Mouse (Mus musculus) adrenal gland, postnatal 25 days (tissue): ENCODE results near the gene Senp5. TPM values are rescaled to one million over a fixed set of nuclear protein-coding genes. Genes with fewer than 3 reads are reported as not detected.

Experiments used
- DNase-seq: peaks from one replicate; pipeline ENCODE4 v3.0.0; 2021; ENCODE audit warnings: mixed read lengths
- microRNA-seq, 2 experiments: library from miRNA; unstranded; fragments of <30 nt; microRNA quantifications; one replicate each; pipeline ENCODE4 v1.2.0; 2021
- total RNA-seq: library from RNA; stranded (reverse); gene quantifications from 2 replicates; pipeline ENCODE4 v1.2.3, GENCODE M21; 2021

Gene Senp5
- total RNA-seq, 1 experiment from 2014 or later, result 24.0 TPM

DNA sequence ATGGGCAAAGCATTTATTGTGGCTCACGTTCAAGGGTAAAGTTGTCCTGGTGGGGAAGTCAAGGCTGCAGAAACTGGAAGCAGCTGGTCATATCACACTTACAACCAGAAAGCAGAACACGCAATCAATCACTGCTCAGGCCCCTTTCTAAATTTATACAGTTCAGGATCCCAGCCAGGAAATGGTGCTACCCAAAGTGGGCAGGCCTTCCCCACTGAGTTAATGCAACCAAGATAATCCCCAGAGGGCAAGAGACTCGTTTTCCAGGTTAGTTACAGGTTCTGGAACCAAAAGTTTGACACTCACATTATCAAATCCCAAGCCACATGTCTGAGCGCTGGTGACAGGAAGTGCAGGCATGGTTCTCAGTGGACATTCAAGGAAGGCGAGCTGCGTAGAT is 64.2 kb downstream of the Senp5 start:
- no peak for DNase-seq

DNA sequence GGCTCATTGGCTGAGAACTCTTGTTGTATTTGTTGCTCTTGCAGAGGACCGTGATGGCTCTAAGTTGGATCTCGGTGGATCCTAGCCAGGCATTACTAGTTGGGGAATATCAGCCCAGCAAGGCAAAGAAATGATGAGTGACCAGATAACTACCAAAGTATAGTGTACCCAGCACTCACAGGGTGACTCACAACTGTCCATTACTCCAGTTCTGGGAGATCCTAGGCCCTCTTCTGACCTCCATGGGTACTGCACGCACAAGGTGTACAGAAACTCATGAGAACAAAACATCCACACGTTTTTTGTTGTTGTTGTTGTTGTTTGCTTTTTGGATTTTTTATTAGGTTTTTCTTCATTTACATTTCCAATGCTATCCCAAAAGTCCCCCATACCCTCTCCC is 66.5 kb downstream of the Senp5 start:
- DNase-seq, result no peak

DNA sequence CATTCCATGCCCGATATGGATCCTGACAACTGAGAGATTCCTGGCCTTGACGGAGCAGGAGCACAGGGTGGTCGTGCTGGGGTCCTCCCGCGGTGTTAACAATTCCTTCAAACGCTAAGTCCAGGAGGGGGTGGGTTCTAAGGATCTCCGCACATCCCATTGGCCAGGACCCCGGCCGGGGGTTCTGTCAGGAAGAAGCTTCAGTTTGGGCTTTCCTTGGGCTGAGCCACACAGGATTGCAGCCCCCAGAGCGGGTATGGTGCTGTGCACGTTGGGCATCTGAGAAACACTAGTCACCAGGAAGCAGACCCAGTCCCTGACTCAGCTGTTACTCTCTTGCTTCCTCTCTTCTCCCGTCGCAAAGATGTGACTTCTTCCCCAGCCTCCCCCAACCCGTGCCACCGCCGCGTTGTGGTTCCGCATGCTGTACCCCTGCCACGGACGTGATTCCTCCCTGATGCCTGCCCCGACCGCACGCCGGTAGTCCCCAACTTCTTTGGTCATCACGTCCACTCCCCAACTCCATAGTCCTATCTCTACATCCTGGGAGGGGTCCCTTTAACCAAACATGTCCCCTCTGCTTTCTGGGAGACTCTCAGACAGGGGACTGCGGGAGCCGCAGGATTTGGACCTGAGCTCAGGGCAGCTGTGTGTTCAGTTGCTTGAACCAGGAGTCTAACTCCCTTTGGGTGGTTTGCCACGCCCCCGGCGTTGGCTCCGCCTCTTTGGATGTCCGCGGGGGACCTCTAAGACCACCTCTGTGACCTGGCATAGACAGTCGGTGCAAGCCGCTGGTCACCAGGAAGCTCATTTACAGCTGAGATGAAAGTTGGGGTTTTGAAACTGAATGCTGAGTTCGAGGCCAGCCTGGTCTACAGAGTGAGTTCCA is 67.8 kb downstream of the Senp5 start:
- DNase-seq, result no peak

DNA sequence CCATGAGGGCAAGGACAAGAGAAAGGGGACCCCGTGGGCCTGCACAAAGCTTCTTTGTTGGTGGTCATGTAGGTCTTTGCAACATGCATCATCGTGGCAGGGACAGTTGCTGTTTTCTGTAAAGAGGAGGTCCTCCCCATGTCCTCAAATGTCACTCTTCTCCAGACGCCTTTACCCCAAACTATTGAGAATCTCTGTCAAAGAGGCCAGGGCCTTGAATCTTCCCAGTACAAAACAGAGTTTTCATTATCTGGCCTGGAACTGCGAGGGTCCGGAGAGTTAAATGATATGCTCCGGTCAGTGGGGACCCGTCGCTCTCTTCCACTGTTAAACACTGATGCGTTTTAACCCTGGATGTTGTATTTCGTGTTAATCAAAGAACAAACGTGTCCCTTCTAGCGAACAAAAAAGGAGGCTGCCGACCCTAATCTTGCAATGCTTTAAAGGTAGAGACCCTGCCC is 68.5 kb downstream of the Senp5 start:
- no peak for DNase-seq

DNA sequence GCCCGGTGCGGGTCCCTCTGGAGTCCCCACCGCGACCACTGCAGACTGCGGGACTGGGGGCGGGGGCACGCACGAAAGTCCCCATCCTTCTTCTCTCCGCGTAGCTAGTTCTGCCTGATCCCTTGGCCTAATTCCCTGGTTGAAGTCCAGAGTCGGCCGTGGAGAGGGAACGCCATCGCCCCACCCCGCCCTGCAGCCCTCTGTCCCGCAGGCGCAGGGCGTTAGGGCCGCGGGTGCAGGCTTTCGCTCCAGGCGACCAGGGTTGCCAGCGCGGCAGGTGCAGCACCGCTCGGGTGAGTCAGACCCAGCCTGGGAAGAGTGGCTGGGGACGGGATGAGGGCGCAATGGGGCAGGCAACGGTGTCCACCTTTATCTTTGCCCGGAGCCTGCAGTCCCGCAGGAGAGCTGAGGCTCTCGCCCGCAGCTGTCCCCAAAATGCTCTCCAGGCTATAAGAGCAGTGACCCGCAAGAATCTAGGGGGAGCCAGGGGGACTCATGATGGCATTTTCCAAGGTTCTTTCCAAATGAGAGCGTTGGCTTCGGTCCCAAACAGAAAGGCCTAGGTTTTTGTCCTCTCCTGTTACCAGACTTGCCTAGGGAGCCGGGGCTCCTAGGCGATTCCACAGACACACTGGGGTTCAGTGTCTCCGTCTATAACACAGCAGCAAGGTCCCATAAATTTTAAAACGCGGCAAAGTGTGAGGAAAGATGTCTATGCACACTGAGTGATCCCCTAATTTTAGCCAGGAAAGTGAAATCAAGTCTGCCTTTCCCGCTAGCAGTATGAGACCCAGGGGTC is 69.1 kb downstream of the Senp5 start, which contains the start of gene Pigz:
TSS of gene Pigz (plus strand) at position 101 of the 799 bp plus-strand sequence.
- peak; percentile 58 for DNase-seq

DNA sequence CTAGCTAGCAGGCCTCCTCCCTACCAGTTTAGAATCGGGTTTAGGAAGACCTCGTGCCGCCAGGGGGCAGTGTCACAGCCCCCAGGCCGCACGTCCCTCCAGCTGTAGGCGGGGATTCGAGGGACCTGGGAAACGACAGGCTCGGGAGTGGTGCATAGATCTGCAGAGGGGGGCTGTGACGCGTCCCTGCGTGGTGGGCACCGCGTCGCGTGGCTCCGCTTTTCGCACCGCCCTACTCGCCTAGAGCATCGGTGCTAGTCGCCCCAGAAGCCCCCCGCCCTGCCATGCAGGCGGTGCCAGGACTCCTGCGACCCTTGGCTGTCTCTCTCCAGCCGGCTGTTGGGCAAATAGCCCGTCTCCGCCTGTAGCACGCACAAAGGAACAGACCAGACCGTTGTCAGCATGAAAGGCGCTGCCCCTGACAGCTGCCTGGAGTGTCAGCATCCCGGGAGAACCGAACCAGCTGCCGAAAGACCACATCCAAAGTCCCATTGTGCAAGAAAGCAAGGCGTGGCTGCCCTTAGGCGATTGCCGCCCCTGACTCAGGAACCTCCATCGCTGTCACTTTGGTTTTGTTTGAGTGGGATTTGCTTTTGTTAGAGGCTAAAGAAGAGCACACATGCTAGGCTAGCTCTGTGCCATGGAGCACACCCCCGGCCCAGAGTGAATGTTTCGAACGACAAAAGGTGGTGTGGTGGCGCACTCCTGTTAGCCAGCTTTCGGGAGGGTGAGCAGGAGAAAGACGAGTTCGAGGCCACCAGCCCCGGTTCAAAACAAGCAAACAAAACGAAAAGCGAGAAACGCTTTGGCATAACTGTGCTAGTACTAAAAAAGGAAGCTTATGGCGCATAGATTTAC is 70.0 kb downstream of the Senp5 start:
- peak; percentile 81 for DNase-seq

DNA sequence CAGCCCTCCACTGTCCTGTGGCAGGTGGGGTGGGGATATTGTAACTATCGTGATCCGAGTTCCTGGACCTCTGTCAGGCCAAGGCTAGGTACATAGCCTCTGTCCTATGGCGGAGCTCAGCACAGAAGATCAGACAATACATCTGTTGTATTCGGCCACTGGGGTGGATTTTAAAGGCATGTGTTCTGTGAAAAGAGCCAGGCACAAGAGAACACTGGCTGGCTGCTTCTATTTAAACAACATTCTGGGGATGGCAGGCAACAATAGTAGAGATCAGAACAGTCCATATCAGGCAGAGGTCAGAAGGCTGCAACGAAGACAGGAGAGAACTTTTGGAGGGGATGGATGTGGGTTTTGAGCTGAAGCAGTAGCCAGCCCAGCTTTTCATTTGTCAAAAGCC is 70.8 kb downstream of the Senp5 start:
- no peak for DNase-seq

DNA sequence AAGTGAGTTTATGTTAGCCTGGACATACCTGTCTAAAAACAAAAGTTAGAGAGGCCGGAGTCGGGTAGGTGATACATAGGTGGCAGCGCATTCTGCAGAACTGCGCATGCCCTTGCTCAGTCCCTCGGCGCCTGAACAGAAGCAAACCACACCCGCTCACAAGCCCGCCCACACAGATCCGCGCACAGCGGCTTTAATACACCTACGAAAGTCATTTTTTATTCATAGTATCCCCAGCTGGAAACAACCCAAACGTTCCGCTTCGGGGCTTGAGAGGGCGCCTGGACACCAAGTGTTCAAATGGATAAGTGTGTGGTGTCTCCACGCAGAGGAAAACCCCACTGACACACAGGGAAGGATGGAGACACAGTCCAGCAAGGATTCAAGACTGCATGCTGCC is 71.8 kb downstream of the Senp5 start:
- no peak for DNase-seq

DNA sequence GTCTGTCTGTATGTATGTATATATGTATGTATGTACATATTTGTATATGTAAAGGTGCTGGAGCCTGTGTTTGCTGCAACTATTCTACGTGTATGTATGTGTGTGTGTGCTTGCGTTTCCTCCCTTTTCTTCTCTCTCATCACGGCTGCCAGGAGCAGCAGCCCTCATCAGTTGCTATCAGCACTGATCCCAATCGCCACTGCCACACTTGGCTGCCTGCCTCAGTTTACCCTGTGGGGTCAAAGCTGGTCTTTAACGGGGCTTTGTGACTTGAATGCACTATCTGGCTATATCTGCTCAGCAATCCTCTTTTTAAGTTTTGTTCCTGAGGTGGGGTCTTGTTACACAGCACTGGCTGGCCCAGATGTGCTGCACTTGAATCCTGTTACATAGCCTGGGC is 75.7 kb downstream of the Senp5 start:
- DNase-seq, result no peak

DNA sequence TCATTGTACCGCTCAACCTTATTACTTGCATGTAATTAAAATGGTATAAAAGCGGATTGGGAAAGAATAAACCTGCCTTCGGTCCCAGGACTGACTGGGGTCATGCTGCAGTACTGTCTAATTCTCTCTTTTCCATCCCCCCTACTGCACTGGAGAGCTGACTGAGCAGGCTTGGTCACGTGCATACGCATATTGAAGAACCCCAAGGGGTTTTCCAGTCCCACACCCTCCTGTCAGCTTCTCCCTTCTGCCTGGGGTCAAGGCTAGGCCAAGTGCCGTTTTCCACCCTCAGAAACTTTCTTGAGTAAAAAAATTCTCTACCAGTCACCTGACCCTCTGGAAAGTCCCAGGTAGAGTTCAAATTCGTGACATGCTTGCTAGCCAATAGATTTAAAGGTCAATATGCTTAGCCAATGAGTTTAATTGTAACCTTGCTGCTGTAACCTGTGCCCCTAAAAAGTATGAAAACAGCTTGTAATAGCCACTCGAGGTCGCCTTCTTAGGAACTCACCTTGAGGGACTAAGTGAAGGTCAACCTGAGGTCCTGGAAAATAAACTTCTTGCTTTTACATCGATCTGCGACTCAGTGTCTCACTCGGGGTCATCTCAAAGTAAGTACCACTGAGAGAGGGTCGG is 76.4 kb downstream of the Senp5 start:
- DNase-seq, result no peak

DNA sequence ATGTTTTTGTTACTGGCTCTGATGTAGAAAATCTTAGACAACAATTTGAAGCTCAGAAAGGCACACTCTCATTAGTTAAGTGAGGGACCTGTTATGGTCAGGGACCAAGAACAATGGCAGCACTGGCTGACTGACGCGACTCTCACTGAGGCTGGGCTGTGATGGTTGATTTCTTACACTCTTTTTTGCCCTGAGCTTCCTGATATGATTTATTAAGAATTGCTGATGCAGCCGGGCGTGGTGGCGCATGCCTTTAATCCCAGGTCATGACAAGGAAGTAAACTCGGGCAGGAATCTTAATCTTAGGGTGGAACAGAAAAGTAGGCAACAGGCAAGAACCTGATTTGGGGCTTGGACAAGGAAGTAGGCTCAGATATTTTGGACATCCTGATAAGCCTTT is 77.0 kb downstream of the Senp5 start:
- no peak for DNase-seq

DNA sequence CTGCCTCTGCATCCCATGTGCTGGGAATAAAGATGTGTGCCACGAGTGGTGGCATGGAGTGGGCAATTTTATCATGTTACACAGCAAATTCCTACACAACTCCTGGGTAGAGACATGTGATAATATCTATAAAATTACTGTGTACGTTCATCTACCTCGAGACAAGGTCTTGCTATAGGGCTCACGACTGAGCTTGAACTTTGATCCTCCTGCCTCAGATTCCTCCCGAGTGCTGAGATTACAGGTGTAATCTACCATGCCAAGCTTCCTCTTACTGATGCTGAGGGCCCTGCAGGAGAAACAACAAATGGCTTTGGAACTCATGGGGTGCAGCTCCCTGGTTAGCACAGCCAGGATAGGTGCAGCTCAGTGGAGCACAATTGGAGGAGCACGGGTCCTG is 78.7 kb downstream of the Senp5 start:
- no peak for DNase-seq

DNA sequence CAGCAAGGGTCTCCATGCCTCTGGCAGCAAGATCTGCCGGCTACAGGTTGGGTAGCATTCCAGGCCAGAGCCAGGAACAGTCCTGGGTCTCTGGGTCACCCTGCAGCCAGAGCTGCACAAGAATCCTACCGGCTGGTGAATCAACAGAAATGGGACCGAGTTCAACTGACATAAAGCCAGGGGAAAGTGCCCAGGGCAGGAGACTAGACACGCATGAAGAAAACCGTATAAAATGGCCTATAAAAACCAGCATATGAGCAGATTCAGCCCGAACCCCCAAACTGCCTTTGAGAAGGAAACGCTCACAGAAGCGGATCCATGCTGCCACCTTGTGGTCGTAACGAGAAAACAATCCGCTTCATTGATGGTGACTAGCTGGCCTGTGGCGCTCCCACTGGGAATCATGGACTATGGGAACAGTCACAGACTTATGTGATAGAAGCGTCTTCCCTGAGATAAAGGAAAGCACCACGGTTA is 84.8 kb downstream of the Senp5 start:
- peak; percentile 71 for DNase-seq

DNA sequence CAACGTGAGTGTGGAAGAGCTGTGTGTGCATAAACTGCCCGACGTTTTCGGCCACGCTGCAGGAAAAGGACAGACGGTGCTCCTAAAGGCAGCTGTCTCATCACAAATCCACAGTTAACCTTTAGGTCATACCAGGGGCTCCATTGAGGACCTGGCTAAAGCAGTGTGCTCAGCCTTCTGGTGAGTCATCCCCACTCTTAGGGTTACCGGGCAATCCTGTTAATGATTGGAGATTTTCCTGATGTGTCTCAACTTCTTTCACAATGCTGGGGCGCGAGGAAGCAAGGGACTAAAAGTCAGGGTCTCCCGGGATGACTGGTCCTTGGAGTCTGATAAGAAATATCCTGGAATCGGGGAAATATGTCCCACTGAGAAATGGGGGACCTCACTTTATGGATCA is 85.3 kb downstream of the Senp5 start:
- DNase-seq, result no peak

DNA sequence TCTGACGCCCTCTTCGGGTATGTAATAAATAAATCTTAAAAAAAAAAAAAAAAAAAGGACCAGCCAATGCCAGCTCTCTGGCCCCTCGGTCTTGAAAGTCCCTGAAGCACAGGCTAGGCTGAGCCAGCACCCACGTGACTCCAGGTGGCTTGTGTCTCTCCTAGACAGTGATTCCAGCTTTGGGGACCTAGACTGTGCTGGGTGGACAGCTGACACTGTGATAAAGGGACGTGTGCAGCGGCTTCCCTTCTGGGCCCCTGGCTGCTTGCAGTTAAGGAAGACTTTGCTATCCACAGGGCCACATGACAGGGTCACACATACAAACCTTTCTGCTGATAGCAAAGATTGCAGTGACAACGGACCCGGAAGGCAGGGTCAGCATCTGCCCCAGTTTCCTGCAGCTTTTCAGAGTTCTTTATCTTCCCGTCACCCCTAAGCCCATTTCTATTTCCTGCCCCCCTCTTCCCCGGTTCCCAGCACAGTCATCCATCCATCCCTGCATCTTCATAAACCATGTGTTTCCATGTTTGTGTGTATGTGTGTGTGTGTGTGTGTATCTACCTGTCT is 92.7 kb downstream of the Senp5 start:
- DNase-seq, result no peak

Small RNAs within 50 kb of the gene (microRNA-seq; reads per million reads assigned to microRNA genes)
- 0 reads per million in 2 experiments for gene Gm26269

Other genes with a start within 250 kb of the Senp5 start
- gene Meltf, start 124.5 kb downstream of the Senp5 start, total RNA-seq, result not detected in 2 replicates
- gene Pigz, start 69.4 kb downstream of the Senp5 start, total RNA-seq, result not detected in 2 replicates
- gene 0610012G03Rik, start 54.8 kb downstream of the Senp5 start, total RNA-seq, result 38.6 and 41.3 TPM in 2 replicates
- gene Ncbp2, start 54.8 kb downstream of the Senp5 start, total RNA-seq, result 58.4 and 69.3 TPM in 2 replicates
- gene Pak2, start 76.1 kb upstream of the Senp5 start, total RNA-seq, result 57.0 and 59.5 TPM in 2 replicates
- 29.8 and 33.6 TPM in 2 replicates for gene Pigx, start 96.5 kb upstream of the Senp5 start, total RNA-seq
- gene Cep19, start 96.5 kb upstream of the Senp5 start, total RNA-seq, result 13.5 and 15.7 TPM in 2 replicates
- gene Nrros, start 162.3 kb upstream of the Senp5 start, total RNA-seq, result 6.1 and 8.9 TPM in 2 replicates
- not detected in 2 replicates for gene Bex6, start 176.5 kb upstream of the Senp5 start, total RNA-seq
- gene Fbxo45, start 243.9 kb upstream of the Senp5 start, total RNA-seq, result 19.6 and 22.8 TPM in 2 replicates
- 15.1 and 16.3 TPM in 2 replicates for gene Wdr53, start 243.9 kb upstream of the Senp5 start, total RNA-seq